Mouse (Mus musculus) forebrain, postnatal 0 days (tissue): ENCODE data around the gene Pex10. TPM values are rescaled to one million over a fixed set of nuclear protein-coding genes. Genes with fewer than 3 reads are reported as not detected.

Experiments used
- ATAC-seq: fragments of 200-750 bp; cut with Nextera tagmentation; 2 replicates; pipeline ENCODE4 v1.8.0; 2017; ENCODE audit warnings: mild to moderate bottlenecking, moderate library complexity
- DNase-seq: peaks from one replicate; pipeline ENCODE4 v3.0.0-alpha.2; 2015
- H3K27ac ChIP-seq: fragments of 300-500 bp; sonication (generic); 2 replicates; pipeline ENCODE4 v1.5.1; 2014; ENCODE audit warnings: low read depth, mild to moderate bottlenecking, antibody characterized with exemption, low read length, moderate library complexity, mixed read lengths
- H3K27me3 ChIP-seq: fragments of 300-500 bp; sonication (generic); 2 replicates; pipeline ENCODE4 v1.6.1; 2014; ENCODE audit warnings: mild to moderate bottlenecking, low read length, mixed read lengths; ENCODE audit not compliant: insufficient read depth
- H3K36me3 ChIP-seq: fragments of 300-500 bp; sonication (generic); 2 replicates; pipeline ENCODE4 v1.6.1; 2014; ENCODE audit warnings: mild to moderate bottlenecking, moderate library complexity; ENCODE audit not compliant: insufficient read depth
- H3K4me1 ChIP-seq: fragments of 300-500 bp; sonication (generic); 2 replicates; pipeline ENCODE4 v1.6.1; 2014; ENCODE audit warnings: antibody characterized with exemption; ENCODE audit not compliant: insufficient read depth
- H3K4me2 ChIP-seq: fragments of 300-500 bp; sonication (generic); 2 replicates; pipeline ENCODE4 v1.6.1; 2014; ENCODE audit warnings: low read depth, mild to moderate bottlenecking, moderate library complexity
- H3K4me3 ChIP-seq: fragments of 300-500 bp; sonication (generic); 2 replicates; pipeline ENCODE4 v1.5.1; 2014; ENCODE audit warnings: low read depth, low read length, mixed read lengths
- H3K9ac ChIP-seq: fragments of 300-500 bp; sonication (generic); 2 replicates; pipeline ENCODE4 v1.6.1; 2014; ENCODE audit warnings: mild to moderate bottlenecking
- H3K9me3 ChIP-seq: fragments of 300-500 bp; sonication (generic); 2 replicates; pipeline ENCODE4 v1.6.1; 2016; ENCODE audit warnings: low read length
- CTCF ChIP-seq: sonication (generic); IDR thresholded peaks from 2 replicates; pipeline ENCODE4 v1.5.1; 2016; ENCODE audit warnings: antibody characterized with exemption, control low read depth, low read depth
- WGBS: fragments of 180-500 bp; shearing (Covaris S2); extraction: QIAGEN DNeasy Blood & Tissue Kit; methylation state at CpG from one replicate; pipeline ENCODE4 v1.1.7; 2014; 5-methylcytosine and 5-hydroxymethylcytosine counted together
- polyA plus RNA-seq: library from polyadenylated mRNA; unstranded; fragments of >200 nt; fragmentation: Nextera tagmentation; extraction: Ambion mirVana; gene quantifications from 2 replicates; pipeline ENCODE4 v1.2.1, GENCODE M21; 2015
- total RNA-seq: library from RNA; depleted of rRNA; stranded (reverse); fragments of >200 nt; gene quantifications from 2 replicates; pipeline ENCODE4 v1.2.3, GENCODE M21; 2014

Pex10 gene
- total and polyA plus RNA-seq, 2 experiments from 2014 or later, result 14.0 to 16.9 TPM

DNA sequence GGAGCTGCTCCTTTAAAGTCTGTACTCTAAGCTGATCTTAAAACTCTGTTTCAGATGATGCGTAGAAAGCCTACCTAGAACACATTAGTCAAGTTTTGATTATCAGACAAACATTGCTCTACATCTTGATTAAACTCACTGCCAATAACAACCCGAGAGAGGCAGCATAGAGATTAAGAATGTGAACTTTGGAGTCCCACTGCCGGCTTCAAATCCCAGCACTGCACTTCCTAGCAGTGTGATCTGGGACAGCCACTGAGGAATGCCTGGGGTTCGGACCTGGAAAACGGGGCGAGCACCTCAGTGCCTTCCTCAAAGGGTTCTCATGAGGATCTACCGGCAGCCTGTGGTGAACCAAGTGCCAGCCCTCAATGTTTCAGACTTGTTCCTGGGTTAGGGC, 17.5 kb downstream of the Pex10 start:
- Histone ChIP-seq H3K9ac (no peak overlapping the region), H3K27me3 (no peaks in the 10 kb centered on the region), H3K4me3 (no peak overlapping the region), H3K9me3 (no peaks in the 10 kb centered on the region), H3K4me2 (0 out of 2 replicates have a peak overlapping the region, but pooled peaks have one; percentile 80), H3K27ac (no peak overlapping the region), H3K36me3 (peaks cover 27% of the 10 kb centered on the region), H3K4me1 (peaks cover 13% of the 10 kb centered on the region)
- no peak for TF ChIP-seq CTCF
- 92% methylated on average over 7 of the region's 7 CpGs for WGBS
- DNase-seq (no peak), ATAC-seq (no peak)

- peaks cover 13% of the 10 kb centered on the region for H3K4me1 ChIP-seq
- H3K9me3 ChIP-seq, result no peaks in the 10 kb centered on the region
- peak overlapping the region; percentile 98 for H3K4me3 ChIP-seq
- H3K9ac ChIP-seq, result peak overlapping the region; percentile 74
- ATAC-seq, result no peak
- peaks cover 16% of the 10 kb centered on the region for H3K36me3 ChIP-seq
- whole genome bisulfite sequencing, result 9% methylated on average over 29 of the region's 35 CpGs
- peak overlapping the region; percentile 91 for H3K27ac ChIP-seq
- DNase-seq, result peak; percentile 22
- TF ChIP-seq CTCF, result no peak
- no peaks in the 10 kb centered on the region for H3K27me3 ChIP-seq
- peak overlapping the region; percentile 80 for H3K4me2 ChIP-seq
These were observed 18.6 kb downstream of the Pex10 start for GRCm38 (mm10) chr4:155085206-155086107.

DNA sequence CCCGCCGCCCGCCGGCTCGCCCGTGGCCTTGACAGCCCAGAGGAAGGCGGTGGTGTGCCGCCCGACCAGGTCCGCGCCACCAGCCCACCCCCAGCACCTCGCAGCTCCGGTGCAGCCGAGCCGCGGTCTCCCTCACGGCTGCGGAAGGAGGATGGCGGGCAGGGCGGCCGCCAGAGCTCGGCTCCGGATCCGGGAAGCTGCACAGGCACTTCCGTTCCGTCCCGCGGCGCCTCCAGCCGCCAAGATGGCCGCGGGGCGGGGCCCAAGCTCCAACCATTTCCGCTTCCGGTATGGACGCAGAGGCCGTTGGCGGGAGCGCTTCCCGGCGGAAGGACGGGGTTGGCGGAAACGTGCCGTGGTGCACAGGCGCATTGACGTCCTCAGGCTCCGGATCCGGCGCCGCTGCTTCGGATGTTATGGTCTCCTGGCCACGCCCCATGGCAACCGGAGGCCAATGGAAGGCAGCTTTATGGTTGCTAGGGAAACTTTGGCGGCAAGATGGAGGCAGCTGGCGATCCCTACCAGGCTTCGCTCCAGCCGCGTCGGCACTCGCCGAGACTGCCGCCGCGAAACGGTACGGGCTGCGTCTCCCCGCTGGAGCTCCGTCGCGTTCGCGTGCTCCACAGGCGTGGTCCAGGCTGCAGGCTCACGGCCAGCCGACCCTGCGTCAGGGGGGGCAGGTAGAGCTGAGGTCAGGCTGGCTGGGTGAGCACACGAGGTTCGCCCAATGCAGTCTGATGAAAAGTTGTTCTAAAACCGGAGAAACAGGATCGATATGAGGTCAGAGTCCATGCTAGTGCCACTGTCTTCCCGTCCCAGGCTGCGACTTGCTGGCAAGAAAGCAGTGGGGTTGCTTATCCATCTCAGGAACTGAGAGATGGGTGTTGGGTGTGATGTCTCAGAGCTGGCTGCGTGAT, 19.6 kb downstream of the Pex10 start, which contains the start of the genes Rer1 and Morn1:
TSS of gene Rer1 (minus strand) at position 275 of the 917 bp plus-strand sequence.
TSS of gene Morn1 (plus strand) at position 470 of the 917 bp plus-strand sequence.
- peak; percentile 98 for ATAC-seq
- H3K4me1 ChIP-seq, result peaks cover 13% of the 10 kb centered on the region
- peak; percentile 100 for DNase-seq
- H3K27ac ChIP-seq, result peak within 1 kb of the TSS; percentile 91
- WGBS, result under 1% methylated on average over 85 of the region's 85 CpGs
- no peak; the same call in 1 of the 2 replicates for TF ChIP-seq CTCF
- H3K9me3 ChIP-seq, result no peaks in the 10 kb centered on the region
- H3K4me2 ChIP-seq, result peak within 1 kb of the TSS; percentile 97
- H3K36me3 ChIP-seq, result peaks cover 14% of the 10 kb centered on the region
- H3K4me3 ChIP-seq, result peak within 1 kb of the TSS; percentile 98
- no peaks in the 10 kb centered on the region for H3K27me3 ChIP-seq
- H3K9ac ChIP-seq, result peak within 1 kb of the TSS; percentile 74

- H3K27me3 ChIP-seq, result no peaks in the 10 kb centered on the region
- no peak overlapping the region for H3K4me3 ChIP-seq
- no peak overlapping the region for H3K4me2 ChIP-seq
- peaks cover 13% of the 10 kb centered on the region for H3K4me1 ChIP-seq
- no peak overlapping the region for H3K9ac ChIP-seq
- no peak for TF ChIP-seq CTCF
- no peak overlapping the region for H3K27ac ChIP-seq
- WGBS, result 85% methylated on average over 5 of the region's 5 CpGs
- H3K9me3 ChIP-seq, result no peaks in the 10 kb centered on the region
- peaks cover 5% of the 10 kb centered on the region; the same call in 1 of the 2 replicates for H3K36me3 ChIP-seq
- ATAC-seq (no peak), DNase-seq (no peak)
These were observed 22.4 kb downstream of the Pex10 start for GRCm38 (mm10) chr4:155089241-155089640.

- H3K27me3 ChIP-seq, result no peaks in the 10 kb centered on the region
- H3K4me2 ChIP-seq, result no peak overlapping the region
- TF ChIP-seq CTCF, result no peak
- H3K9ac ChIP-seq, result no peak overlapping the region
- H3K9me3 ChIP-seq, result no peaks in the 10 kb centered on the region
- no peak overlapping the region for H3K27ac ChIP-seq
- no peak for DNase-seq
- peaks cover 5% of the 10 kb centered on the region; the same call in 1 of the 2 replicates for H3K36me3 ChIP-seq
- H3K4me3 ChIP-seq, result no peak overlapping the region
- peaks cover 7% of the 10 kb centered on the region for H3K4me1 ChIP-seq
- 97% methylated on average over 4 of the region's 4 CpGs for WGBS
- ATAC-seq, result no peak
These were observed 23.3 kb downstream of the Pex10 start for GRCm38 (mm10) chr4:155090147-155090546.

DNA sequence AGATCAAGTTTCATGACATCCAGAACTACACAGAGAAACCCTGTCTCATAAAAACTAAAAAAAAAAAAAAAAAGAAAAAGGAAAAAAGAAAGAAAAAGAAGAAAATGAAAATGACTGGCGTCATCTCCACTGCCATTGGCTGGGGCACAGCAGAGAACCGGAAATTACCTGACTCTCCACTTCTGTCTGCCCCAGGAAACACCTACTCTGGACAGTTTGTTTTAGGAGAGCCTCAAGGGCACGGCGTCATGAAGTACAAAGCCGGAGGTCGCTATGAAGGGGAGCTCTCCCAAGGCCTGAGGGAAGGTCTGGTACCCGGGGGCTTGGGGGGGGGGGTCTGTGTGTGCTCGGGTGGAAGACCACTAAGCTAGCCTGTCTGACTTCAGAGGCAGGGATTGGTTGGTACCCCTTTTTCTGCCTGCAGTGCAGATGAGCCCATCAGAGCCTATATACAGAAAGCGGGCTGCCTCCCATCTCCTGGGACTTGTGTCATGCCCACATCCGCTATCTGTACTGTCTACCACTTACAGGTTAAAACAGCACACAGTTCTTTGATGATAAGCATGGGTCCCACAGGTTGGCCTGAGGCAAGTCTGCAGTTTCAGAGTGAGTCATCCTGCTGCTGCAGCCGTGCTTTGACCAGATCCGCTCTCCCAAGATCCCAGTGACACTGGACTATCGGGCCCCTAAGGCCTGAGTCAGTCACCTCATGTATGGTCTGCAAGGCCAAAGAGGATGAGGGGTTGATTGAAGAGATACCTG, 24.1 kb downstream of the Pex10 start:
- Histone ChIP-seq H3K27ac (no peak overlapping the region), H3K36me3 (peaks cover 5% of the 10 kb centered on the region; the same call in 1 of the 2 replicates), H3K4me2 (no peak overlapping the region), H3K9ac (no peak overlapping the region), H3K4me3 (no peak overlapping the region), H3K4me1 (peaks cover 5% of the 10 kb centered on the region; the same call in 1 of the 2 replicates), H3K9me3 (no peaks in the 10 kb centered on the region), H3K27me3 (no peaks in the 10 kb centered on the region)
- TF ChIP-seq CTCF, result no peak
- ATAC-seq, result no peak
- WGBS, result 94% methylated on average over 13 of the region's 13 CpGs
- DNase-seq, result no peak
